Mouse (Mus musculus): ENCODE measurements at regions not wholly inside any gene's neighbourhood (a gene's known extent, or its start where the extent isn't known, plus 50 kb on each side); places are given as distances from the start of the nearest gene placed in this dataset.

DNA sequence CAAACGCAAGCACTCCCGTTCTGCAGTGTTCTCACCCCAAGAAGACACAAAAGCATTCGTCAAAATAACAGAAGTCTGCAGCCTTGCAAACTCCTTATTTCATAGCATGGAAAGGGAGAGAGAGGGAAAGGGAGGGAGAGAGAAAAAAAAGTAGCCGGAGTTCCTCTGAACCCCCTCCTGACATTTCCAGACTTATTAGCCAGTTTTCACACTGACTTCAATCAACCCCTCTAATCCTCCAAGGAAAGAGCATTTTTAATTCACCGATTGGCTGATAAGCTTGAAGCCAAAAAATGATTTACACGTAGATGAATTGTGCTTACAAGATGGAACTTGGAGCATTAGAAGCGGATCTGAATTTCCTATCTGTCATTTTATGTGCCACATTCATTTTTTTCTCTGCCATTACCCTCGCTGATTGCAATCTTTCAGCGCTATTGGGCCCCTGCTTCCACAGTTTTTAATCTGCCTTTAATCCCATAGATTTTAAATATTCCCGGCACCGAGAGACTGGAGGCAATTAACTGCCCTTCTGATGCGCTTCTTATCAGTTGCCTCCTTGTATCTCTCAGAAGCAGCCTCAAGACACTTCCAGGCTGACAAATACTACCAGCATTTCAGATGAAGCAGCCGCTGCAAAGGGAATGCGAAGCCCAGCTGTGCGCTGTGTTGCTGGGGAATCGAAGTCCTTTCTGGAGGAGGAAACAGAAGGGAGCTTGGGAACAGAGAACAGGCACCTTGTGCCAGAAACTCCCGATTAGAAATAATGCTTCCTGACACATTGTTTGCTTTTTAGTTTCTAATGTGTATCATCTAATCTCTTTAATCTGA lies 447.7 kb upstream of the 4930412O13Rik start:
- Histone ChIP-seq H3K9me3 (no peaks in the 10 kb centered on the region), H3K36me3 (replicated peaks; ENCODE audit: low read length) (no peaks in the 10 kb centered on the region), H3K4me3 (replicated peaks) (no peak overlapping the region), H3K4me1 (no peaks in the 10 kb centered on the region), H3K27me3 (replicated peaks) (no peaks in the 10 kb centered on the region)
- TF ChIP-seq FLI1 (IDR thresholded peaks at IDR 0.05; ENCODE audit: low read length), result no peak
- TF ChIP-seq GATA1 (IDR thresholded peaks at IDR 0.05; ENCODE audit: borderline replicate concordance, low read length), result no peak

DNA sequence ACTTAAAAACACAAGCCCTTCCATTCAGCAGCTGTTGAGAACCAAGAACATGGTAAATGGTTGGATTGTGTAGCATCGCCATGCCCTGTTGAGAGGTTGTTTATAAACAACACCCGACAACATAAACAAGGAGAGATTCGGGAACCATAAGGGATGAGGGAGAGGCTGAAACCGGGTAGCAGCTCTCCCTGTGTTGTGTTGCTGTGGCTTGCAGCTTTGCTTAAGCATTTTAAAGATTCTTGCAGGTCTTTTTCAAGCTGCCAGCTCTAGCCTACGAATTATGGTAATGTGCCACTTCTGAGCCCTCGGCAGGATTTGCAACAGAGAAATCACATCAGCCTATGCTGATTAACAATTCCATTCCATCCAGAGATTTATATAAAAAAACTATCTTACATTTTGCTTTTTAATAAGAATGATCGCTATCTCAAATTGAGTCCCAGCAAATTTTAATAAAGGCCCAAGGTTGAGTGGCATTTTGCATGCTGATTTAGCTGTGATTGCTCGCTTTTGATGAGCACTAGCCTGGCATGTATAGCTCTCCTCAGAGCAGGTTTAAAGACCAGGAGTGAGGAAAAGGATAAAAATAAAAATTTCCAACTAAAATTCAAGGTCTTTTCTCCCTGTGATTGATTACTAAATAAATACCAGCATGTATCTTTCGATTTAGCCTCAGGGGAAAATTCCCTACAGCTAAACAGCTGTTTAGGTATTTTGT lies 445.7 kb upstream of the 4930412O13Rik start:
- TF ChIP-seq GATA1 (IDR thresholded peaks at IDR 0.05; ENCODE audit: borderline replicate concordance, low read length), result no peak
- TF ChIP-seq FLI1 (IDR thresholded peaks at IDR 0.05; ENCODE audit: low read length), result no peak
- Histone ChIP-seq H3K27me3 (replicated peaks) (no peaks in the 10 kb centered on the region), H3K4me1 (no peaks in the 10 kb centered on the region), H3K36me3 (replicated peaks; ENCODE audit: low read length) (no peaks in the 10 kb centered on the region), H3K9me3 (no peaks in the 10 kb centered on the region), H3K4me3 (replicated peaks) (no peak overlapping the region)

GRCm38 (mm10) chr2:9443103-9443502 lies 437.9 kb upstream of the 4930412O13Rik start:
- no peaks in the 10 kb centered on the region for H3K4me1 ChIP-seq
- no peak overlapping the region for H3K4me3 ChIP-seq (replicated peaks)
- no peaks in the 10 kb centered on the region for H3K36me3 ChIP-seq (replicated peaks; ENCODE audit: low read length)
- H3K27me3 ChIP-seq (replicated peaks), result no peaks in the 10 kb centered on the region
- no peak for TF ChIP-seq FLI1 (IDR thresholded peaks at IDR 0.05; ENCODE audit: low read length)
- no peaks in the 10 kb centered on the region for H3K9me3 ChIP-seq

- Histone ChIP-seq H3K9me3 (no peaks in the 10 kb centered on the region), H3K27me3 (replicated peaks) (no peaks in the 10 kb centered on the region), H3K36me3 (replicated peaks; ENCODE audit: low read length) (no peaks in the 10 kb centered on the region), H3K4me3 (replicated peaks) (no peak overlapping the region), H3K4me1 (no peaks in the 10 kb centered on the region)
- TF ChIP-seq GATA1 (IDR thresholded peaks at IDR 0.05; ENCODE audit: borderline replicate concordance, low read length), result no peak
- no peak for TF ChIP-seq FLI1 (IDR thresholded peaks at IDR 0.05; ENCODE audit: low read length)
These were observed 435.2 kb upstream of the 4930412O13Rik start for GRCm38 (mm10) chr2:9445826-9446225.

DNA sequence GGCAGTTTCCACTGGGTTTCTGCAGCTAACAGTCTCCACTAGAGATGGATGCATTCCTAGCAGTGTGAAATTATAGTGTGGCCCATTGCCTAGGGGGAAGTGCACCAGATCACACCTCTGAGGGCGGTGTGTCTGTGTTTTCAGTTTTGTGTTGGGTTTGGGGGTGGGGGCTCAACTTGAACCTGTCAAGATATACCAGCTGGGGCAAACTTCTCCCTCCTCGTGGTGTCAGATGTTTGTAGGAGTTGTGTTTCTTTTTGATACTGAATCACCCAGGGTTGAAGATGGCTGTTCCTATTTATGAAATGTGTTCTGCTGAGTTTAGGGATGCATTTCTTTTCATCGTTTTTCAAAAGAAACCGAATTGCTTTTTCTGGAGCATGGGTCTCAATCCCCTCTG lies 416.6 kb upstream of the 4930412O13Rik start:
- H3K36me3 ChIP-seq (replicated peaks; ENCODE audit: low read length), result no peaks in the 10 kb centered on the region
- H3K4me1 ChIP-seq, result no peaks in the 10 kb centered on the region
- no peak overlapping the region for H3K4me3 ChIP-seq (replicated peaks)
- H3K27me3 ChIP-seq (replicated peaks), result no peaks in the 10 kb centered on the region
- H3K9me3 ChIP-seq, result peaks cover 6% of the 10 kb centered on the region
- no peak for TF ChIP-seq FLI1 (IDR thresholded peaks at IDR 0.05; ENCODE audit: low read length)
- TF ChIP-seq GATA1 (IDR thresholded peaks at IDR 0.05; ENCODE audit: borderline replicate concordance, low read length), result no peak

GRCm38 (mm10) chr2:9464818-9465217 lies 416.2 kb upstream of the 4930412O13Rik start:
- H3K9me3 ChIP-seq, result peaks cover 6% of the 10 kb centered on the region
- H3K4me3 ChIP-seq (replicated peaks), result no peak overlapping the region
- TF ChIP-seq GATA1 (IDR thresholded peaks at IDR 0.05; ENCODE audit: borderline replicate concordance, low read length), result no peak
- TF ChIP-seq FLI1 (IDR thresholded peaks at IDR 0.05; ENCODE audit: low read length), result no peak
- H3K27me3 ChIP-seq (replicated peaks), result no peaks in the 10 kb centered on the region
- no peaks in the 10 kb centered on the region for H3K36me3 ChIP-seq (replicated peaks; ENCODE audit: low read length)
- no peaks in the 10 kb centered on the region for H3K4me1 ChIP-seq

DNA sequence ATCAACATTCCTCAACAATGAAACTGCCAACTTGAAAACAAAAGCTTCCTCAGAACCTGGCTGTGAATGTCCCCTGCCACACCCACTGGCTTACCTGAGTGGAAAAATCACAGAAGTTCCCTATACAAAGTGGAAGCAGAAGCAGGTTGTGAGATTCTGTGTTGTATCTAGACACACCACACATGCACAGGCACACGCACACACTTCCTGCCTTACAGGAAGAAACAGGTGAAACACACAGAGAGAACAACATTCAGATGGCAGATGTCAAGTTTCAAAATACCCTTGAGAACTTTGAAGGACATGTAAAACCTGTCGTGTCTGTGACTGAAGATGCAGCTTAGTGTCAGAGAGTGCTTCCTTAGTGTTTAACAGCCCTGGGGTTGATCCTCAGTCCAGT lies 413.5 kb upstream of the 4930412O13Rik start:
- H3K4me1 ChIP-seq, result no peaks in the 10 kb centered on the region
- no peaks in the 10 kb centered on the region; the same call in none of the 2 replicates for H3K9me3 ChIP-seq
- TF ChIP-seq GATA1 (IDR thresholded peaks at IDR 0.05; ENCODE audit: borderline replicate concordance, low read length), result no peak
- H3K27me3 ChIP-seq (replicated peaks), result no peaks in the 10 kb centered on the region
- no peaks in the 10 kb centered on the region for H3K36me3 ChIP-seq (replicated peaks; ENCODE audit: low read length)
- no peak overlapping the region for H3K4me3 ChIP-seq (replicated peaks)

GRCm38 (mm10) chr2:9468651-9469050 lies 412.4 kb upstream of the 4930412O13Rik start:
- TF ChIP-seq GATA1 (IDR thresholded peaks at IDR 0.05; ENCODE audit: borderline replicate concordance, low read length) (no peak), FLI1 (IDR thresholded peaks at IDR 0.05; ENCODE audit: low read length) (no peak)
- no peaks in the 10 kb centered on the region; the same call in none of the 2 replicates for H3K9me3 ChIP-seq

DNA sequence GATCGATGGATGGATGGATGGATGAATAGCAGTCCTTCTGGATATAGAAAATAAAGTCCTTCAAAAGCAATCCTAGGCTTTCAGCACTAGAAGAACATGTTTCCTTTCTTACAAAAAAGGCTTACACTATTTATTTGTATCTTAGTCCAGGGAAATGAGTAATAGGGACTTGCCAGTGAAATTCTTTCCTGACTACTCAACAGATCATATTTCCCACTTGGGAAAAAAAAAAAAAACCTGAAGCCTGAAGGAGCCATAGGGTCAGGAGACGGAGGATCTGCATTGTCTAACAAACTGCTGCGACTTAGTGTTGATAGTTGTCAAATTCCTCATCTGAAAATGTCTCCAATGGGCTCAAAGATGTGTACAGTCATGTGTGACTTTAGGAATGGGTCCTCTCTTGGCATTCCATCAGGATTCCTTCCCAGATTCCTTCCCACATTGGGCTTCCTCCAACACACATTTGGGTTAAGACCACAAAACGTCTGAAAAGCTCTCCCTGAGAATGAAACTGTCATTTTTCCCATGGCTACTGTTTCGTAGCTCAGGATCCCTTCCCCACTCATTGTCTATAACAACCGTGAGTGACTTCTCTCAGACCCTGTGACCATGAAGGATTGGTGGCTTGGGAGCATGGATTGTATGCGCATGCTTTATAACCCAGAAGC lies 399.2 kb upstream of the 4930412O13Rik start:
- no peaks in the 10 kb centered on the region for H3K4me1 ChIP-seq
- H3K4me3 ChIP-seq (replicated peaks), result no peak overlapping the region
- H3K36me3 ChIP-seq (replicated peaks; ENCODE audit: low read length), result no peaks in the 10 kb centered on the region
- H3K27me3 ChIP-seq (replicated peaks), result no peaks in the 10 kb centered on the region
- no peaks in the 10 kb centered on the region; the same call in 1 of the 2 replicates for H3K9me3 ChIP-seq
- TF ChIP-seq FLI1 (IDR thresholded peaks at IDR 0.05; ENCODE audit: low read length), result no peak
- TF ChIP-seq GATA1 (IDR thresholded peaks at IDR 0.05; ENCODE audit: borderline replicate concordance, low read length), result no peak

More at GRCm38 (mm10) chr2:9468651-9469050, 412.4 kb upstream of the 4930412O13Rik start:
- no peak overlapping the region for H3K4me3 ChIP-seq (replicated peaks)
- H3K4me1 ChIP-seq, result no peaks in the 10 kb centered on the region
- no peaks in the 10 kb centered on the region for H3K27me3 ChIP-seq (replicated peaks)
- H3K36me3 ChIP-seq (replicated peaks; ENCODE audit: low read length), result no peaks in the 10 kb centered on the region
